Mouse (Mus musculus) intestine, embryonic 14.5 days (tissue): ENCODE results near the gene Mrps18a. TPM values are rescaled to one million over a fixed set of nuclear protein-coding genes. Genes with fewer than 3 reads are reported as not detected.

Experiments
- ATAC-seq: fragments of 200-750 bp; cut with Nextera tagmentation; replicated peaks from 2 replicates; pipeline ENCODE4 v1.8.0; 2017; ENCODE audit warnings: low read depth, moderate number of reproducible peaks, moderate TSS enrichment, moderate library complexity; ENCODE audit not compliant: low FRiP score, low TSS enrichment
- DNase-seq: peaks from one replicate; pipeline ENCODE4 v3.0.0-alpha.2; 2018; ENCODE audit warnings: low spot score
- H3K27ac ChIP-seq: fragments of 300-500 bp; sonication (generic); 2 replicates; pipeline ENCODE4 v1.5.1; 2014; ENCODE audit warnings: low read depth, mild to moderate bottlenecking, control low read depth
- H3K27me3 ChIP-seq: fragments of 300-500 bp; sonication (generic); replicated peaks from 2 replicates; pipeline ENCODE4 v1.6.1; 2014; ENCODE audit warnings: low read length, control low read depth; ENCODE audit not compliant: control insufficient read depth, insufficient read depth
- H3K36me3 ChIP-seq: fragments of 300-500 bp; sonication (generic); 2 replicates; pipeline ENCODE4 v1.6.1; 2014; ENCODE audit warnings: low read length, control low read depth; ENCODE audit not compliant: control insufficient read depth, insufficient read depth
- H3K4me1 ChIP-seq: fragments of 300-500 bp; sonication (generic); replicated peaks from 2 replicates; pipeline ENCODE4 v1.6.1; 2014; ENCODE audit warnings: low read length, control low read depth, mixed read lengths; ENCODE audit not compliant: control insufficient read depth, insufficient read depth
- H3K4me2 ChIP-seq: fragments of 300-500 bp; sonication (generic); 2 replicates; pipeline ENCODE4 v1.6.1; 2014; ENCODE audit warnings: low read length
- H3K4me3 ChIP-seq: fragments of 300-500 bp; sonication (generic); 2 replicates; pipeline ENCODE4 v1.5.1; 2014; ENCODE audit warnings: low read depth, low read length, control low read depth, mixed read lengths
- H3K9ac ChIP-seq: fragments of 300-500 bp; sonication (generic); 2 replicates; pipeline ENCODE4 v1.6.1; 2014; ENCODE audit warnings: mild to moderate bottlenecking, low read length
- H3K9me3 ChIP-seq: fragments of 300-500 bp; sonication (generic); 2 replicates; pipeline ENCODE4 v1.6.1; 2016; ENCODE audit warnings: low read length, control low read depth; ENCODE audit not compliant: control insufficient read depth
- WGBS: fragments of 180-500 bp; shearing (Covaris S2); extraction: QIAGEN DNeasy Blood & Tissue Kit; methylation state at CpG from one replicate; pipeline ENCODE4 v1.1.7; 2014; 5-methylcytosine and 5-hydroxymethylcytosine counted together
- polyA plus RNA-seq: library from polyadenylated mRNA; unstranded; fragments of >200 nt; fragmentation: Nextera tagmentation; extraction: Ambion mirVana; gene quantifications from 2 replicates; pipeline ENCODE4 v1.2.1, GENCODE M21; 2014

The Mrps18a gene
- polyA plus RNA-seq, 1 experiment from 2014 or later, result 144 TPM

DNA sequence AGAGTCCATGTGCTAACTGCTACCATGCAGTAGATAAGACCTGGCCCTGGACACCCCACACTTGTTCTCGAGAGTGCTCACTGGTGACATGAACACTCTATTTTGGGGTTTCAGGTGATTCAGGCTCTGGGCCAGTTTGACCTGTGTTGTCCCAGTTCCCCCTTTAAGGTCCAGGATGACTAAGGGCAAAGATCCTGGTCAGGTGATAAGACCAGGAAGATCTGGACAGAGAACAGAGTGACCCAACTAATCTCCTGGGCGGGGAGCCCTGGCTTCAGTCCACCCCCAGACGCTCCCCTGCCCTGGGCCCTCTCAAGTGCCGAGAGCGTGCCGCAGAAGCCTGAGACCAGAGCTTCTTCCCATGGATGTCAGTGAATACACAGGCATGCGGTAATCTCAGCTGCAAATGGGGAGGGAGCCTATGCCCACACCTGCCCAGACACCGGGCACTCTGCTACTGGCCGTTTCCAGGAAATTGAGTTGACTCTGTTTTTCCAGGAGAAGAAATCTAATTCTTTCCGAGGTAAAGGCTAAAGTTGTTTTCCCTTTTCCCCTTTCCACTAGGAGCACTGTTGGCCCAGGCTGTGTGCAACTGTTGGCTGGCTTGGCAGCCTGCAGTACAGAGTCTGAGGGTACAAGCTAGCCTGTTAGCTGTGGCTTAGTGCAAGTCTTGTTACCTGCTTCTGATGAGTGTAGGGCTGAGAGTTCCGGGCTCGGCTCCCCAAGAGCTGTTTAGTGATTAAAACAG lies 13.3 kb downstream of the Mrps18a start:
- WGBS, result 92% methylated on average over 12 of the region's 12 CpGs
- no peaks in the 10 kb centered on the region for H3K4me1 ChIP-seq
- DNase-seq (no peak), ATAC-seq (no peak)
- H3K27me3 ChIP-seq, result no peaks in the 10 kb centered on the region
- no peak overlapping the region for H3K9ac ChIP-seq
- H3K4me3 ChIP-seq, result no peak overlapping the region
- H3K4me2 ChIP-seq, result no peak overlapping the region
- H3K9me3 ChIP-seq, result no peaks in the 10 kb centered on the region
- H3K27ac ChIP-seq, result no peak overlapping the region
- H3K36me3 ChIP-seq, result peaks cover 89% of the 10 kb centered on the region

- Histone ChIP-seq H3K36me3 (peaks cover 88% of the 10 kb centered on the region), H3K4me1 (no peaks in the 10 kb centered on the region), H3K4me2 (no peak overlapping the region), H3K27me3 (no peaks in the 10 kb centered on the region), H3K4me3 (no peak overlapping the region), H3K9me3 (no peaks in the 10 kb centered on the region), H3K27ac (no peak overlapping the region), H3K9ac (no peak overlapping the region)
- ATAC-seq, result no peak
- DNase-seq, result no peak
- whole genome bisulfite sequencing, result 59% methylated on average over 6 of the region's 6 CpGs
Observed at GRCm38 (mm10) chr17:46126608-46127007, 15.8 kb downstream of the Mrps18a start.

GRCm38 (mm10) chr17:46127814-46128493 lies 17.2 kb downstream of the Mrps18a start:
- Histone ChIP-seq H3K9me3 (no peaks in the 10 kb centered on the region), H3K27me3 (no peaks in the 10 kb centered on the region), H3K4me2 (no peak overlapping the region), H3K27ac (no peak overlapping the region), H3K4me3 (no peak overlapping the region), H3K9ac (no peak overlapping the region), H3K4me1 (no peaks in the 10 kb centered on the region), H3K36me3 (peaks cover 76% of the 10 kb centered on the region)
- WGBS, result 73% methylated on average over 6 of the region's 6 CpGs
- DNase-seq (no peak), ATAC-seq (no peak)

DNA sequence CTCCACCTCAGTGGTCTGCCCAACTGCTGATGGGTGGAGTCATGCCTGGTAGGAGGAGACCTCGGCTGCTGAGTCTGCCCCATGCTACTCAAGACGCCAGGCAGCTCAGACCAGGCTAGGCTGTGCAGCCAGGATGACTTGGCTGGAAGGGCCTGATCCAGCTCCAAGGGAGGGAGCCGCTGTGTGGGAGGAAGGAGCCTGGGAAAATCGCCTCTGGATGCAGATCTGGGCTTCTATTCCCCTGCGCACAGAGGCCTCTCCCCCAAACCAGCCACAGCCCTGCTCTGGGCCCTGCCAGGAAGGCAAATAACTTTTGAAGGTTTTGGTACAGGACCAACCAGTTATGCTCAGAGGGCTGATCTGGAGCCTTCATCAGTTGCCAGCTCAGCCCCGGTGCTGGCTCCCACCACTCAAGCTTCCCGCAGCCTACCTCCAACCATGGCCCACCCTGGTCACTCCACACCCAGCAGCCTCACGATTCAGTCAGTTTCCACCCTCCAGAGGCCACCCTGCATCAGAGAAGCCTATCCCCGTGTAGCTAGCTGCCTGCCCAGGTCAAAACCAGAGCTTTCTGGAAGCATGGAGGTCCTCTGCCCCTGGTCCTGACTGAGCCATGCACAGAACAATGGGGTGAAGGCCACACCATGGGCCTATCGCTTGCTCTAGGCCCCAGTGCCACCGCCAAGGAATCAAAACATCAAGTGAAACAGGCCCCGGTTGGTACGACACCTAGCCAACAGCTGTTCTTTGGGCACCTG lies 19.1 kb downstream of the Mrps18a start:
- ATAC-seq, result no peak
- Histone ChIP-seq H3K4me3 (no peak overlapping the region), H3K9me3 (no peaks in the 10 kb centered on the region), H3K9ac (no peak overlapping the region), H3K4me1 (no peaks in the 10 kb centered on the region), H3K27me3 (no peaks in the 10 kb centered on the region), H3K27ac (no peak overlapping the region), H3K4me2 (no peak overlapping the region), H3K36me3 (peaks cover 57% of the 10 kb centered on the region)
- no peak for DNase-seq
- WGBS, result 76% methylated on average over 13 of the region's 13 CpGs

DNA sequence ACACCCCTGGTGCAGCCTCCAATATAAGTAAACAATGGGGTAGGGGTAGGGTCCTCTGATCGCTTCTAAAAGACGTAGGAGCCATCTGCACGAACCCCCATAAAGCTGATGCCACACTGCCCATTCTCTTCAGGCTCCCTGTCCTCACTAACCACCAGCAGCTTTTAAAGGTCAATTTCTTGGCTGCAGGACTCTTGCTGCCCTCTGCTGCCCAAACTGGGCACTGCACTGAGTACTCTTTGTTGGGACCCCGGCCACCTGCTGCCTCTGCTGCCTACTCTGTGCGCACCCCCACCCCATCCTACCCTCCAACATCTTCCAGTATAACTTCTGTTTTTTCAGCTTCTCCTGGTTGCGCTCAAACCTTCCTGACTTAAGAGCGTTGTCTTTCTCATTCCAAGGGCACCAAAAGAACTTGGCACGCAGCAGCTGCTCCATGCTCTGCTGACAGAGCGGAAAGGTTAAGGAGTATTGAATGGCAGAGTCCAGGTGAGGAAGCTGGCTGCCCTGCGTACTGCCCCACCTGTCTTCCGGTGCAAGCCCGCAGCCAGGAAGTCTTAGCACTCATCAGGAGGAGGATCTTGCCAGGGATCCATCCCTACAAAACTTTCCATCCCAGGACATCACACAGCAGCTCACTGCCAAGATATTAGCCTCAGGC lies 21.4 kb downstream of the Mrps18a start:
- H3K27me3 ChIP-seq, result no peaks in the 10 kb centered on the region
- peaks cover 34% of the 10 kb centered on the region for H3K36me3 ChIP-seq
- H3K4me1 ChIP-seq, result no peaks in the 10 kb centered on the region
- H3K4me2 ChIP-seq, result no peak overlapping the region
- H3K27ac ChIP-seq, result no peak overlapping the region
- ATAC-seq (peak; percentile 56), DNase-seq (peak; percentile 95)
- no peak overlapping the region for H3K4me3 ChIP-seq
- no peak overlapping the region for H3K9ac ChIP-seq
- H3K9me3 ChIP-seq, result no peaks in the 10 kb centered on the region
- 15% methylated on average over 12 of the region's 12 CpGs for WGBS

DNA sequence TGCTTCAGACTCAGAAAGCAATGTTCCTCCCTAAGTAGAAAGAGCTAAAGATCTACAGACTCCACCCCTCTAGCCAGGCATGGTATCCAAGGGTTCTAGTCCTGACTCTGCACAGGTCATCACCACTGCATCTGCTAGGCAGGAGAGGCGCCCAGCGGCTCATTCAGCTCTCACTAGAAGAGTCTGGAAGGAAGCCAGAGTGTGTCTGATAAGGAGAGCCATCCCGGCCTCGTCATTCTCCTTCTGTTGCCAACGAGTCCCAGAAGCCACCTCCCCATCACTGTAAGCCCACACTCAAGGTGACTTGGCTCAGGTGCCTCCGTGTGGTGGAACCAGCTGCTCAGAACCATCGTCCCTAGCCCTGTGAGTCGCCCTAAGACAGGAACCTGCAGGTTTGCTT lies 22.1 kb downstream of the Mrps18a start:
- ATAC-seq, result no peak
- WGBS, result 65% methylated on average over 8 of the region's 8 CpGs
- Histone ChIP-seq H3K27me3 (no peaks in the 10 kb centered on the region), H3K9ac (no peak overlapping the region), H3K27ac (no peak overlapping the region), H3K4me3 (no peak overlapping the region), H3K36me3 (peaks cover 27% of the 10 kb centered on the region), H3K9me3 (no peaks in the 10 kb centered on the region), H3K4me1 (no peaks in the 10 kb centered on the region), H3K4me2 (no peak overlapping the region)
- no peak for DNase-seq

- no peak overlapping the region for H3K4me3 ChIP-seq
- DNase-seq (no peak), ATAC-seq (no peak)
- H3K9ac ChIP-seq, result no peak overlapping the region
- H3K9me3 ChIP-seq, result no peaks in the 10 kb centered on the region
- H3K4me1 ChIP-seq, result peaks cover 6% of the 10 kb centered on the region; the same call in 1 of the 2 replicates
- H3K27me3 ChIP-seq, result no peaks in the 10 kb centered on the region
- 76% methylated on average over 8 of the region's 8 CpGs for WGBS
- H3K4me2 ChIP-seq, result no peak overlapping the region
- no peak overlapping the region for H3K27ac ChIP-seq
- H3K36me3 ChIP-seq, result no peaks in the 10 kb centered on the region
Observed at GRCm38 (mm10) chr17:46138563-46139236, 27.9 kb downstream of the Mrps18a start.

DNA sequence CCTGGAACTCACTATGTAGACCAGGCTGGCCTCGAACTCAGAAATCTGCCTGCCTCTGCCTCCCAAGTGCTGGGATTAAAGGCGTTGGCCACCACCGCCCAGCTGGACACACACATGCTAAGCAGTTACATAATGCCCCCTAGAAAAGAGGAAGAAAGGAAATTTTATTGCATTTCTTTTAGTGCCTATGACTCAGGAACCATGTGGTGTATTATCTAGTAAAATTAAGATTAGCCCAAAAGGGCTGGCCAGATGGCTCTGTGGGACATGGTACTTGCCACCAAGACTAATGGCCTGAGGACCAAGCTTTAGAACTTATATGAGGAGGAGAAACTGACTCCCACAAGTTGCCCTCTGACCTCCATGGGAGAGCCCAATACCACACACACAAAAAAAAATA lies 29.1 kb downstream of the Mrps18a start:
- whole genome bisulfite sequencing, result 83% methylated on average over 3 of the region's 3 CpGs
- ATAC-seq, result no peak

More for the DNA sequence above, 29.1 kb downstream of the Mrps18a start:
- no peak overlapping the region for H3K27ac ChIP-seq
- peaks cover 6% of the 10 kb centered on the region; the same call in 1 of the 2 replicates for H3K4me1 ChIP-seq
- H3K4me2 ChIP-seq, result no peak overlapping the region
- H3K9ac ChIP-seq, result no peak overlapping the region
- no peaks in the 10 kb centered on the region for H3K9me3 ChIP-seq
- no peak for DNase-seq
- no peaks in the 10 kb centered on the region for H3K36me3 ChIP-seq
- H3K4me3 ChIP-seq, result no peak overlapping the region
- H3K27me3 ChIP-seq, result no peaks in the 10 kb centered on the region
